Mouse (Mus musculus): ENCODE measurements around the gene Ano6. TPM values are rescaled to one million over a fixed set of nuclear protein-coding genes. Genes with fewer than 3 reads are reported as not detected.

Ano6 gene
- polyA plus RNA-seq, 1 experiment: 63.1 TPM

DNA sequence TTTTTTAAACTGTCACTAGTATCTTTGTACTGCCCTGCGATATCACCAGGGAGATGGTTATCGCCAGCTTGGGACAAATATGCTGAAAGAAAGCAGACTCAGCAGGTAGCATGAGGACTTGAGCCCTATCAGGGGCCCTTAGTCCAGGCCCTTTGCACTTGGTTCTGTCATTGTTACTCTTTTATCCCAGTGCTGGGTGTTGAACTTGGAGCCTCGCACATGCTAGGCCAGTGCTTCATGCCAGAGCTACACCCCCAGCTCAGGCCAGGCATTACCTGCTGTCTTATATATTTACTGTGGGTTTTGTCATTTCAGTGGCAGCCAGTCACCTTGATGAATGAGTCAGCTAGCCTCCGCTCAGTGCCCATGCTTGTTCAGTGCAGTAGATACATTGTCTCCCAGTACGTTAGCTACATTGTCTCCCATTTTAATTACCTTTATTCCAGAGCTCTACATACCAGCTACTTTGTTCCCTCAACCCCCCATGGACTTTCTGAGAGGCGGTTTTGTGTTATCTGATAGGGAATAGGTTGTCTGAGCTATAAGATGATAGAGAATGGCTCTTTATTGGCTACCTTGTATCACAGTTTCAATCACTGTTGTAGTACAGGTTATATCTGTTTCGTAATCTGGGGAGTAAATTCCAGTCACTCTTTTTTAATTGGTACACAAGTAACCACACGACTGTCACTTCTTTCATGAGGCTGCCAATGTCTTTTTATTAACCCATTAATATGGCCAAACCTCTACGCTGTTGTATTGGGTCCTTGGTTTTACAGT is 68.4 kb downstream of the Ano6 start:
- WGBS: 82% methylated on average over 9 of the region's 9 CpGs
- H3K4me1 ChIP-seq (ENCODE audit: control insufficient read depth, insufficient read depth, low read length): peaks cover 11% of the 10 kb centered on the region
- H3K4me3 ChIP-seq (replicated peaks; ENCODE audit: extremely low read depth, low read depth, low read length): no peak overlapping the region
- TF ChIP-seq POLR2A (IDR thresholded peaks at IDR 0.05; ENCODE audit: borderline replicate concordance, extremely low read depth, low read depth, low read length): no peak
- TF ChIP-seq CTCF (IDR thresholded peaks at IDR 0.05; ENCODE audit: insufficient read depth, low read length): no peak
- no peak for DNase-seq

- H3K4me3 ChIP-seq (replicated peaks; ENCODE audit: extremely low read depth, low read depth, low read length): no peak overlapping the region
- 85% methylated on average over 17 of the region's 17 CpGs for WGBS
- DNase-seq: no peak
- H3K4me1 ChIP-seq (ENCODE audit: control insufficient read depth, insufficient read depth, low read length): no peaks in the 10 kb centered on the region
- TF ChIP-seq CTCF (IDR thresholded peaks at IDR 0.05; ENCODE audit: insufficient read depth, low read length) (no peak), POLR2A (IDR thresholded peaks at IDR 0.05; ENCODE audit: borderline replicate concordance, extremely low read depth, low read depth, low read length) (no peak)
These were observed 73.4 kb downstream of the Ano6 start for GRCm38 (mm10) chr15:95863865-95864660.

DNA sequence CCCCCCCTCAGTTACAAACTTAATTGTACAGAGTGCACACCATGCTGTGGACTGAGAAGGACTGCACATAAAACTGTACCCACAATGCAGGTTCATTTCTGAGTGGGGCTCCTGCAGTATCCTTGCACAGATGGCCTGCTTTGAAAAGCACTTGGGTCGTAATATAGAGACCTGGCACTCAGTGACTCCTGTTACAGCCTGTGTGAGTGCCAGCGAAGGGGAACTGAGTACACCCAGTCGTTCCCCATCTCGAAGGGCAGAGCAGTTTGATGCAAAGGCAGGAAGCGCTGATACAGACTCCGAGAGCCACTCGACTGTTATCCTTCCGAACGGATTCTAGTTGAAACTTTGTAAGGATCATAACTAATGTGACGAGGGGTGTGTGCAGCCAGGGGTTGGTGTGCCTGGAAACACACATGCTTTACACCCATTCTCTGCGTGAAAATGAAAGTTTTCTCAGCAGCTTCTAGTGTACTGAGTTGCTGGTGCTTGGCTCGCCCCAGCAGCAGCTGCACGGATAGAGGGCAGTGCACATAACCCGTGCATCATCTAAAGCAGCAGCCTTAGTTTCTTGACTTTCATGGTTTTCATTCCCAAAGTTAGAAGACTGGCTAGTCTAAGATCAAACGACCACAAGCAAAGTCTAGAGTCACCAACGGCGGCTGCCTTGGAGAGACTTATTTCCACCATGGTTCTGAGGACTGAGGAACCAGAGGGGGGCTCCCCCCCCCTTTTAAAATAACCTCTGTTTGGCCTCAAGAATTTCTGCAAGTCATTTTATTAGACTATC is 74.9 kb downstream of the Ano6 start:
- H3K4me1 ChIP-seq (ENCODE audit: control insufficient read depth, insufficient read depth, low read length): no peaks in the 10 kb centered on the region
- WGBS: 90% methylated on average over 17 of the region's 17 CpGs
- no peak for DNase-seq
- H3K4me3 ChIP-seq (replicated peaks; ENCODE audit: extremely low read depth, low read depth, low read length): no peak overlapping the region
- TF ChIP-seq CTCF (IDR thresholded peaks at IDR 0.05; ENCODE audit: insufficient read depth, low read length) (no peak), POLR2A (IDR thresholded peaks at IDR 0.05; ENCODE audit: borderline replicate concordance, extremely low read depth, low read depth, low read length) (no peak)

- TF ChIP-seq POLR2A (IDR thresholded peaks at IDR 0.05; ENCODE audit: borderline replicate concordance, extremely low read depth, low read depth, low read length) (no peak), CTCF (IDR thresholded peaks at IDR 0.05; ENCODE audit: insufficient read depth, low read length) (no peak)
- Histone ChIP-seq H3K4me1 (ENCODE audit: control insufficient read depth, insufficient read depth, low read length) (no peaks in the 10 kb centered on the region; the same call in 1 of the 2 replicates), H3K4me3 (replicated peaks; ENCODE audit: extremely low read depth, low read depth, low read length) (no peak overlapping the region)
- 92% methylated on average over 4 of the region's 4 CpGs for WGBS
- DNase-seq: no peak
These were observed 77.5 kb downstream of the Ano6 start for GRCm38 (mm10) chr15:95868172-95868571.

DNA sequence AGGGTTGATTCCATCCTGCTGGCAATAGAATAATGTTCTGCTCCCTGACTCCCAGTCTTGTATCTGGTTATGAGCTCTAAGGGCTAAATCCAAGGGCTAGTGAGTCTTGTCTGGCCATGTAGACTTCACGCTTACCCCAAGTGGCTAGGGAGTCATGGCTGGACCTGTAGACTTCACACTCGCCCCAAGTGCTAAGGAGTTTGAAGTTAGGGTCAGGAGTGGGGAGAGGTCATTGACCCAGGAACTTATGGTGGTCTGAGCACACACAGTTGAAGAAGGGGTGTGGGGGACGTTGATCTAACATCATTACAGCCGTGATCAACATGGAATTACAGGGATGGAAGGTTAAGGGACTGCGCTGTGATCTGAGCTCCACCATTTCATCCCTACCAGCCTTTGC is 79.0 kb downstream of the Ano6 start:
- 92% methylated on average over 5 of the region's 5 CpGs for WGBS
- Histone ChIP-seq H3K4me3 (replicated peaks; ENCODE audit: extremely low read depth, low read depth, low read length) (no peak overlapping the region), H3K4me1 (ENCODE audit: control insufficient read depth, insufficient read depth, low read length) (no peaks in the 10 kb centered on the region; the same call in 1 of the 2 replicates)
- TF ChIP-seq POLR2A (IDR thresholded peaks at IDR 0.05; ENCODE audit: borderline replicate concordance, extremely low read depth, low read depth, low read length) (no peak), CTCF (IDR thresholded peaks at IDR 0.05; ENCODE audit: insufficient read depth, low read length) (no peak)
- no peak for DNase-seq

- Histone ChIP-seq H3K4me3 (replicated peaks; ENCODE audit: extremely low read depth, low read depth, low read length) (no peak overlapping the region), H3K4me1 (ENCODE audit: control insufficient read depth, insufficient read depth, low read length) (peaks cover 5% of the 10 kb centered on the region)
- WGBS: 64% methylated on average over 15 of the region's 15 CpGs
- no peak for DNase-seq
- TF ChIP-seq CTCF (IDR thresholded peaks at IDR 0.05; ENCODE audit: insufficient read depth, low read length): no peak
- TF ChIP-seq POLR2A (IDR thresholded peaks at IDR 0.05; ENCODE audit: borderline replicate concordance, extremely low read depth, low read depth, low read length): no peak
These were observed 81.0 kb downstream of the Ano6 start for GRCm38 (mm10) chr15:95871631-95872030.

DNA sequence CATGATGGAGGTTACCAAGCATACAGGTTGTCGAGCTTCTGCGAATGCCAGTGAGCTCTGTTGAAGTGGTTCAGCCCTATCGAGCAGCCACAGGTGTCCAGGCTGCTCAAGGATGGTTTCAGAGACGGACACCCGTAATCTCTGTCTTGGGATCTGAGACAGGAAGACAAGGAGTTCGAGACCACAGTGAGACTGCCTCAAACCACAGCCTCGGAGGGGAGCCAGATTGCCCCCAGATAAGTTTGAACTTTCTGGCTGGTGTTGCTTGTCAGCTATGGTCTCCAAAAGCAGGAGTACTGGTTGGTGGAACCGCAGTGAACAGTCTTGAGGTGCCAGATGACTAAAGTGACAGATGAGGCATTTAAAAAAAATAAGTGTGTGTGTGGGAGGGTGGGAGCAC is 81.8 kb downstream of the Ano6 start:
- 78% methylated on average over 8 of the region's 8 CpGs for WGBS
- no peak for DNase-seq
- H3K4me3 ChIP-seq (replicated peaks; ENCODE audit: extremely low read depth, low read depth, low read length): no peak overlapping the region
- H3K4me1 ChIP-seq (ENCODE audit: control insufficient read depth, insufficient read depth, low read length): peaks cover 5% of the 10 kb centered on the region
- TF ChIP-seq POLR2A (IDR thresholded peaks at IDR 0.05; ENCODE audit: borderline replicate concordance, extremely low read depth, low read depth, low read length): no peak

- WGBS: 50% methylated on average over 1 of the region's 1 CpGs
- no peak for DNase-seq
- TF ChIP-seq CTCF (IDR thresholded peaks at IDR 0.05; ENCODE audit: insufficient read depth, low read length) (no peak), POLR2A (IDR thresholded peaks at IDR 0.05; ENCODE audit: borderline replicate concordance, extremely low read depth, low read depth, low read length) (no peak)
These were observed 82.6 kb downstream of the Ano6 start for GRCm38 (mm10) chr15:95873276-95873675.

DNA sequence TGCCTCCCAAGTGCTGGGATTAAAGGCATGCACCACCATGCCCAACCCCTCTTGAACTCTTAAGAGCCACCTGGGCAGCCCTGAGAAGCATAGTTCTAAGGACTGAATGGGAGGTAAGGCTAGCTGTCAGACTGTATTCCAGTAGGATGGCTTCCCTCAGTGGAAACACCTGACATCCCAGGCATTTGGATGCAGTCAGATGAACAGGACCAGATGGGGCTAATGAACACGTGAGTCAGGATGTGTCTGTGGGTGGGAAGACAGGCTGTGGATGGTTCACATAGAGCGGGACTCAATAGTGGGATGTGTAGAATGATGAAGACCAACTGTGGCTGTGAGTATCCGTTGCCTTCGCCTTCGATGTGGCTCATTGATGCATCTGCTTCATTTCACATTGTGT is 83.6 kb downstream of the Ano6 start:
- DNase-seq: no peak
- H3K4me3 ChIP-seq (replicated peaks; ENCODE audit: extremely low read depth, low read depth, low read length): no peak overlapping the region
- TF ChIP-seq CTCF (IDR thresholded peaks at IDR 0.05; ENCODE audit: insufficient read depth, low read length) (no peak), POLR2A (IDR thresholded peaks at IDR 0.05; ENCODE audit: borderline replicate concordance, extremely low read depth, low read depth, low read length) (no peak)
- 91% methylated on average over 5 of the region's 5 CpGs for WGBS
- H3K4me1 ChIP-seq (ENCODE audit: control insufficient read depth, insufficient read depth, low read length): peaks cover 5% of the 10 kb centered on the region

More at GRCm38 (mm10) chr15:95873276-95873675, 82.6 kb downstream of the Ano6 start:
- Histone ChIP-seq H3K4me3 (replicated peaks; ENCODE audit: extremely low read depth, low read depth, low read length) (no peak overlapping the region), H3K4me1 (ENCODE audit: control insufficient read depth, insufficient read depth, low read length) (peaks cover 5% of the 10 kb centered on the region)
